Mouse (Mus musculus): ENCODE results near the gene Galnt13.
"Not testable (repeated sequence)": the region's sequence is repeated elsewhere in the genome, so short reads cannot be mapped to it uniquely, and the experiment has no call there.

Gene Galnt13

DNA sequence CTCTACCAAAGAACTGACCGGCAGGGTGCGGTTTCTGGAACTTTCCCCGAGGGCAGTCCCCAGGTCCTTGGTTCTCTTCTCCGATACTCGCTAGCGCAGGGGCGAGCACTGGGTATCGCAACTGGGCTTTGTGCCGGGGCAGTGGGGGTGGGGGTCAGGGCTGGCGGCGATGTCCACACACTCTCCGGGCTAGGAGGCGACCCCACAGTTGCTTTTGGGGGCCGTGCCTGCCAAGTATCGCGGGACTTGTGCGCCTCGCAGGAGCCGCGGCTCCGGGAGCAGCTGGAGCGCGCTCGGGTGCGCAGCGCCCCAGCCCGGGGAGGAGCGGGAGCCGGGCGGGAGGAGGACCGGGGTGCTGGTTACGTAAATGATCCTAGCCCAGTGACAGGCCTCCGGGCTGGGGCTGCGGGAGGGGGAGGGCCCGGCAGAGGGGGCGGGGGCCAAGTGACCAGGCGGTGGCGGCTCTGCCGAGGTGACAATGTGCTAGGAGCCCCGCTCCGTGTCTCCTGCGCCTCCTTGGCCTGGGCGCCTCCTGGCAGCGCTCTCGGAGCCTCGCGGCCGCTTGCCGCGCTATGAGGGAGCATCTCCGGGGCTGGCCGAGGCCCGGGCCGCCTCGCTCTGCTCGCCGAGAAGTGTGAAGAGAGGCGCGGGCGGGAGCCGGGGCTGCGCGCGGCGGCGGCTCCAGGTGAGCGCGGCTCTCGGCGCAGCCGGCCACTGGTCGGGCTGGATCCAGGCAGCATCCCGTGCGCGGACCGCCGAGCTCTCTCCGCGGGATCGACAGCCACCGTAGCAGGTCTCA, at the start of gene Galnt13:
TSS of gene Galnt13 (plus strand) at position 381 of the 799 bp plus-strand sequence.
- DNase-seq (ENCODE audit: low spot score in 2 of 2) = no peak

DNA sequence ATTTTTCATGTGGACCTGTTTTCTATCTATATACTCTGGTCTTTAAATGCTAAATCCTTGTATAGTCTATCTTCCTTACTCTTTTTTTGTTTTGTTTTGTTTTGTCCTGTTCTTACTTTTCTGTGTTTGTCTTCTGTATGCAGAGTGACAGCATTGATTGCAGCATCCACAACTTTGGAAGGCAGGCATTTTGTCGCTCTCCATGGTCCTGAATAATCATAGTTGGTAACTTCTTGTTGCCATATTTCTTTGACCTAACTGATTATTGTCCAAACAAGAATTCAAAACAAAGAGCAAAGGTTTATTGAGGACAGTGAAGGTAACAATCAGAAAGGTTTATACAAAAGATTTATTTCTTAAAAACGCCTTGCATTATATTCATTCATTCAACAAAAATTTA, 5.1 kb upstream of the Galnt13 start:
- no peak for DNase-seq (ENCODE audit: low spot score in 2 of 2)

DNA sequence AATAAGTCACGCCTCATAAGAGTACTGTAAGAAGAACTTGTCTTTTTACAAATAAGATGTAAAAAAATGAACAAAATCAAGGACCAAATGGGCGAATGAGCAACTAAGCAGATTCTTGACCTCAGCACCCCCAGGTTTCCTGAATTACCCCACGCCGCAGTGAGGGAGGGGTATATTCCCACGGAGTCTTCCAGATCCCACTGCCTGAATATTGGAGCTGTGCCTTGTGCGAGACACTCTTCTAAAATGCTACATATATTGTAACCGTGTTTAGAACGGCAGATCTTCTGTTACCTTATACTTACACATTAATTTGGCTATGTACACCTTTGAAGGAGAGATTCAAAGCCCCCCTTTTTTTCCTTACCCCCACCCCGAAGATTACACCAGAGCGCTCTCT, 737 bp upstream of the Galnt13 start:
- no peak for DNase-seq (ENCODE audit: low spot score in 2 of 2)

DNA sequence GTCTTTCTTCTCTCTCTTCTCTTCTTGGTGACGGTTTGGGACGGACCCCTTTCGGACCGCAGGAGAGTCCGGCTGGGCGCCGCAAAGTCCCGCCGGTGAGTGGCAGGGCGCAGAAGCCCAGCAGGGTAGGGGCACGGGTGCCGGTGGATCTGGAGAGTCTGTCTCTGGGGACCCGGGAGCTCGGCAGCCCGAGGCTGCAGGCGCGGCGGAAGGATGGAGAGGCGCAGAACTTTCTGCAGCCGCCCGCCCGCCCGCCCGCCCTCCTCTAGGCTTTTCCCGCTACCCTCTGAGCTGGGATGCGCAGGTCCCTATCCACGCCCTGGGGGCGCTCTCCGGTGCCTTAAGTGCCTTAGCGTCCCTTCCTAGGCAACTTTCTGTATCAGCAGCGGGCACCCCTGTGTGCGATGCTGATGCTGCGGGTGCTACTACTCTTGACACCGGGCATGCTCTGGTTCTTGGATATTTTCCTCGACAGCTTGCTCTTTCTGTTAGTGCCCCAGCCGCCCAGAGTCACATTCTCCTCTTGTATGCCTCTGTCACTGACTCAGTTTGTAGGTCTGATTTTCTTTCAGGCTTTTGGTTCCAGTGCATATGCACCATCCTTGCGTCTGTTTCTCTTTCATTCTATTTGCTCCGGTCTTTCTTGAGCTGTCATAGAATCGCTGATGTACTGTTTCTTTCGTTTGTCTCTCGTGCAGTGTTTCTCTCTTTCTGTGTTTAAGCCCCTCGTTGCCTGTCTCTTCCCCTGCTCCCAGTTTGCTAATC, 801 bp downstream of the Galnt13 start:
- DNase-seq (ENCODE audit: low spot score in 2 of 2) = peak in 1 of 2 experiments; percentile 59

DNA sequence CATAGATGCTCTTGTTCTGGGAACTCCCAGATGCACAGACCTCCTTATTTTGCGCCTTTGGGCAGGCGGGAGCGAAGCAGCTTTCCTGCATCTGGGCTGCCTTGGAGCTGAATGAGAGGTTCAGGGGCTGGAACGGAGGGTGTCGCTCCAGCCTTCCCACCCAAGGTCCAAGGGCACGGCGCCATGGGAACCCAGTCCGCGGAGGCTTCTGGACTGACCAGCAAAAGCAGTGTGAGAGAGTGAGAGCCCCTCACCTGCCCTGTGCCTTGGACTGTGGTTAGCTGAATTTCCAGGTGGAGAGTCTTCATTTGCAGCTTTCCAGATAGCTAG, 1.3 kb downstream of the Galnt13 start:
- no peak for DNase-seq (ENCODE audit: low spot score in 2 of 2)

DNA sequence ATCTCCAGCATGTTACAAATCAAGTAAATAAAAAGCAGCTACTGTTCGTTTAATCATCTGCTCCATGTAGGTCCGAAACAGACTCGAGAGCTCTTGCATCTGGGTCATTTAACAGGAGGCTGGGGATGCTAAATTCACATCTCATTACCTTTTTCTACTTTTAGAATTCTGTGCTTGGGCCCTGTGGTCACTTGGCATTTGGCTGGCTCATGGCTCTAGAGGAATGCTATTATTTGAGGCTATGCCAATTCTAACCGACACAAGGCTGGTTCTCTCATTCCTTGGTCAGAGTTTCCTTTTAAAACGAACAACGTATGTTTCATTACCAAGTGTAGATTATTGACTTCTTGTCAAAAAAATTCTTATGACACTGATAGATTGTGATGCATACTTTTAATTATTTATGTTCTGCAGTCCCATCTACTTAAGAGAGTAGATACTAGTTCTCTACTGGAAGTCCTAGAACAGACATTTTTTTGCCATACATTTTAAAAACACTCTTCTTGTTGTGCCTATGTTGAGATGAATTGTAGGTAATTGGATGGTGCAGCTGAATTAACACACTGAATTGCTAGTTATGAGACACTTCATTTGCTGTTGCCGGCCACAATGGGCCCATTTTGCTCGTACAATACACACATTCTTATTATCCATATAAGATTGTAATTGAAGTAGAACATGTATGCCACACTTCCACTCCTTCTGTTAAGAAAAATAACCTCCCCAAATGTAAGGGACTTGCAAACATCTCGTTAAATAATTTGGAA, 6.8 kb downstream of the Galnt13 start:
- DNase-seq (ENCODE audit: low spot score in 2 of 2) = no peak

DNA sequence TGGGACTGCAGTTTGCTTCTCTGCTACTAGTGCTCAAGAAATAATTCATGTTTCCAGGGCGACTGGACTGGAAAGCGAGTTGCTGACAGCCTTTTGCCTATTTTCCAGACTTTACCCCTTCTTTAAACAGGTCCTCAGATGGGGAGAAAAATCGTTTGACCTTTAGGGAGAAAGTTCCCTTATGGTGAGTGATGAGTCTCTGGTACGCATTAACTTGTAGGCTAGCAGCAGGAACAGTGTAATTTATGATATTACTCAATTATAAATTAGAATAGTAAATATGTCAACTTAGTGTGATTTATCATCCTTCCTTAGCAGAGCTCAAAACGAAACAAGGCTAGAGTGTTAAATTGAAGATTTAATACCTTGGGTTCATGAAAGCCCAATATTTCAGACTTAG, 47.3 kb downstream of the Galnt13 start:
- DNase-seq (ENCODE audit: low spot score in 2 of 2) = no peak

DNA sequence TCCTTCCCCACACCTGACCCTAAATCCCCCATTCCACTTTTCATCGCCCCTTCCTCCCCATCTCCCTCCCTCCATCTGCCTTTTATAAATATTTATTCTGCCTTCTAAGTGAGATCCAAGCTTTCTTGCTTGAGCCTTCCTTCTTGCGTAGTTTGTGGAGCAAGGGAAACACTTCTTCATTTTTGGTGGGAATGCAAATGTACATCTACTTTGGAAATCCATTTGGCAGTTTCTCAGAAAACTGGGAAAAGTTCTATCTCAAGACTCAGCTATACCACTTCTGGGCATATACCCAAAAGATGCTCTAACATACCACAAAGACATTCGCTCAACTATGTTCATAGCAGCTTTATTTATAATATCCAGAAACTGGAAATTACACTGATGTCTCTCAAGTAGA, 86.9 kb downstream of the Galnt13 start:
- DNase-seq (ENCODE audit: low spot score in 2 of 2) = no peak

DNA sequence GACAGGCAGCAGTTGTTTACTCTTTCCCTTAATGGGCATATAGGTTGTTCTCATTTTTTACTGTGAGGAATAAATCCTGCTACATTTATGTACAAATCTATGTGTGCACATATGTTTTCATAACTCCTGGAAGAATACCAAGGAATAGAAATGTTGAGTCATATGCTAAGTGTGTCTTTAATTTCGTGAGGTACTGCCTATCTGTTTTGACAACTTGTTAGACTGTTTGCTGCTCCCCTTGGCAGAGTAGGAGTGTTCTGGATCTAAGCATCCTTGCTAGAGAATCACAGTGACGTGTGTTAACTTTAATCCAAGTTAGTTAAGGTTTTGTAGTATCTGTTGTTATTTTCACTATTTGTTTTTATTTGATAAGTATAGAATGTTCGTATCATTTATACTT, 91.0 kb downstream of the Galnt13 start:
- DNase-seq (ENCODE audit: low spot score in 2 of 2) = no peak

DNA sequence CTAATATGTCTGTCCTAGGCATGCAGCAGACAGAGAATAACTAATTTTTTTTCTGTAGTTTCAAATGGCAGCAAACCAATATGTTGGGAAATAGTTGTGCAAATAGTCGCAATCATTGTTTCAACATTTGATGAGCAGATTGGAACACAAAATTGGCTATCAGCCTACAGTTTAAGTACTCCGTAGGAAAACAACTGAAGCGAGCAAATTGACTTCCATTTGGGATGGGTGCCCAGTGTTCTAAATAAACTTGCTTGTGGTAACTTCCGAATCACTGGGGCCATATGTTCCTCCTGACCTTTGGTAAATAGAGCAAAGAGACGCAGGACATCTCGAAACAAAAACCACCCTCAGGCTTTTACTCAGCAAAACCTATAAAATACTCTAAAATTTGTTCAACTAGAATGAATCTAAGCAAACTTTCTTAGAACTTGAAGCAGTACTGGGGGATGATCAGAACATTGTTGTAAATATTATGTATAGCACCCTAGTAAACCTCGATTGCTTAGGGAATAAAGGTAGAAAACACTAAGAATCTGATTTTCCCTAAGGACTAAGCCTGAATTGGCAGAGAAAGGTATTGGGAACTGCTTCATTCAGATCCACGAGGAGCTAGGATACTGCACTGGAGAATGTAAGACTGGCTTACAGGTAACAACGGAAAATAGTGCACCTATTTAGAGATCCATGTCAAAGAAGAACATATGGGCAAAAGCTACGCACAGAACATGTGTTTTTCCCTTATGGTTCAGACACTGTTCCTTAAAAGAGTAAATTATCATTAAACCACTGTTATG, 122.4 kb downstream of the Galnt13 start:
- DNase-seq (ENCODE audit: low spot score in 2 of 2) = no peak

DNA sequence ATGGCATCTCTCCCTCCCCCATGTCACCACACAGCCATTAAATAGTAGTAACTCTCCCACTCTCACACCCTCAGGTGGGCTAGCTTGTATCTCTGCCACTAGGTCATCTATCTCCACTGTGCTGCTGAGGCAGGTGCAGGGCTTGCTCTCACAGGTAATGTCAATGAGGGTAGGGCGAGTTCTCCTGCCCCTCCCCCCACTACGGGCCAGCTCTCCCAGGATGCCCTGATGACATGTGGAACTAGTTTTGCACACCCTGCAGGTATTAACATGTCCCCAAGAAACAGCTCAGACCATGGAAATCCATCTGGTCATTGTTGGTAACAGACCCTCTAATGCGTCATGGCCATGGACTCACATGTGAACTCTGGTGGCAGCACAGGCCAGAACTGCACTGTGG, 129.0 kb downstream of the Galnt13 start:
- no peak for DNase-seq (ENCODE audit: low spot score in 2 of 2)

DNA sequence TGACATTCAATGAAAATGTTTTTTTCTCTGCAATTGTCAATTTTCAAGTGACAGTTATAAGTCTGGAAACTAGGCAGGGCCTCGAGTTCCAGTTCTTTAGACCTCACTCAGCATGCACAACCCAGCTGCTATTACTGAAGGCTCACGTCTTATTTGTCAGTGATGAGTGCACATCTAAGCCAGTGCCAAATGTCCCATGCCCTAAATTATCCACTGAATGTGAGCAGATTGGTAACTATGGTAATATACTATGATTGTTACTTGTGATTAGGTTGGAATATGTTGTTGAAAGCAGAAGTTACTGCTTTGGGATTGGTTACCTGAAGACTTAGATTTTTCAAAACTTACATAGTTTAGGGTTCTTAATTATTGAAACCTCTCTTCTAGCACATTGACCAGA, 131.1 kb downstream of the Galnt13 start:
- no peak for DNase-seq (ENCODE audit: low spot score in 2 of 2)

DNA sequence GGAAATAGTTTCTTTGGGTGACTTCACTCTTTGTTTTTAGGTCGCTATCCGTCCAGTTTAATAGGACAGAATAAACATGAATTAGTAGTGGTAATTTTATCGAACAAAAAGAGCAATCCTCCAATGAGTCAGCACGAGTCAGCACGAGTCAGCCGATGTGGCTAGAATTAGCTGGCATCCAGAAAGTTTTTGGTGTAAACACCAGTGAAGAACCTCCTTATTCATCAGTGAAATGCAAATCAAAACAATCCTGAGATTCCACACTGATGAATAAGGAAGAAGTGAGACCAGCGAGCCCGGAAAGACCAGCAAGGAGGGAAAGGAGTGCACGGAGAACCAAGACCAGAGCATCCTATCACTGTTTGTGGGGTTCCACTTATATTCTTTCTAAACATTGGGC, 131.5 kb downstream of the Galnt13 start:
- no peak for DNase-seq (ENCODE audit: low spot score in 2 of 2)

DNA sequence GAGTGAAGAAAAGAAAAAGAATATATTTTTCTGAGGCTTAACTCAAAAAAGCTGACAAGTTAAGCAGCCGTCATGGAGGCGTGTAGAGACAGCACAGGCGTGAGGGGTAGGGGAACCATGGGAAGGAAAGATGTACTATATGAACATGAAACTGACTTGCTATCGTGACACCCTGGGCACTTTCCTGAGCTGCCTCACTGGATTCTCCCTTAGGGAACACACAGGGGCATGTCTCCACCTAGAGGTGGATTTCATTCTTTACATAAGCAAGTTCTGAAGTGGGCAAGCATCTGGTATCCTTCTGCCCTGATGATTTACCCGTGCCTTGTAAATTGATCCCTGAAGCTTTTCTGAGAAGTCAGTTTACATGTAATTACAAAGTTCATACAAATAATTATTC, 277.7 kb downstream of the Galnt13 start:
- DNase-seq (ENCODE audit: low spot score in 2 of 2) = not testable (repeated sequence)

DNA sequence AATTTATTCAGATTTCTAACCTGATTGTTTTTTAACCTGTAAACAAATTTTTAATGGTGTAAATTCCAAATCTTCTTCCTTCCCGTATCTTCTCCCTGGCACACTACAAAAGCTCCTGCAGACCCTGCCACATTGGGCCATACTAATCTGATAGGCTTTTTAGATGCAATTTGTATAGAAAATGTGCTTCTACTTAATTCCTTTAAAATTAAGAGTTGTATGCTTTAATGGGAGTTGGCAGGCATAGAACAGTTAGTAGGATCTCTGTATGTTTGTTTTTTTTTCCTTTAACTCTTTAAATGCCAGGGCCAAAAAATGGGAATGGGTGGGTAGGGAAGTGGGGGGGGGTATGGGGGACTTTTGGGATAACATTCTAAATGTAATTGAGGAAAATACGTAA, 315.1 kb downstream of the Galnt13 start:
- no peak for DNase-seq (ENCODE audit: low spot score in 2 of 2)

DNA sequence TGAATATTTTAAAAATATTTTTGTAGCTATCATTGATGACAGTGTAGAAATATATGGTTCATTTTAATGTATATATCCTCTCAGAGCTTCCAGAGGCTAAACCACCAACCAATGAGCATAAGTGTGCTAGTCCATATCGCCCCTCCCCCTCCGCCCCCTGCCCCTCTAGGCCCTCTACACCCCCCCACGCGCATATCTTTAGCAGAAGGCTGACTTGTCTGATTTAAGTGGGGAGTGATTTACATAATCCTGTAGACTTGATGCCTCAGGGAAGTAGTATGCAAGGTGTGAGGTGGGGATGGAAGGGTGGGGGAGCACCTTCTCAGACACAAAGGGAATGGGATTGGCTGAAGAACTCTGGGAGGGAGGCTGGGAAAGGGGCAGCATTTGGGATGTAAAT, 323.7 kb downstream of the Galnt13 start:
- DNase-seq (ENCODE audit: low spot score in 2 of 2) = no peak

DNA sequence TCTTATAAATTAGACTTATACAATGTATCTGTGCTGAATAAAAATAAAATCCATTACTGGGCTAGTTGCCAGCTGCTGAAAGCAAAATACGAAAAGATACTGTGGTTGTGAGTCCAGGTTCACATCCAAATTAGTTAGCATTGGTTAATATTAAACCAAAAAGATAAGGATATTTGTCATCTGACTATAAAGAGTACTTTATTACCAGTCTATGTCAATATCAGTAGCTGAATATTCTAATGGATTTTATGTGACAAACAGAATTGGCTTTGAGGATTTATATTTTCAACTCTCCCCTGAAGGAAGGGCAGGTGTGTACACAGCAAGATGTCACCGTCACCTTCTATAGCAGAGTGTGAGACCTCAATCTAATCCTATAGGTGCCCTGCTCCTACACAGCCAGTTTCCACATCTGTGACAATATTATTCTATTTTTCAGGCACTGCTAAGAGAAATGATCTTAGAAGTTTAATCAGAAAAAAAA, 342.7 kb downstream of the Galnt13 start:
- DNase-seq (ENCODE audit: low spot score in 2 of 2) = no peak

DNA sequence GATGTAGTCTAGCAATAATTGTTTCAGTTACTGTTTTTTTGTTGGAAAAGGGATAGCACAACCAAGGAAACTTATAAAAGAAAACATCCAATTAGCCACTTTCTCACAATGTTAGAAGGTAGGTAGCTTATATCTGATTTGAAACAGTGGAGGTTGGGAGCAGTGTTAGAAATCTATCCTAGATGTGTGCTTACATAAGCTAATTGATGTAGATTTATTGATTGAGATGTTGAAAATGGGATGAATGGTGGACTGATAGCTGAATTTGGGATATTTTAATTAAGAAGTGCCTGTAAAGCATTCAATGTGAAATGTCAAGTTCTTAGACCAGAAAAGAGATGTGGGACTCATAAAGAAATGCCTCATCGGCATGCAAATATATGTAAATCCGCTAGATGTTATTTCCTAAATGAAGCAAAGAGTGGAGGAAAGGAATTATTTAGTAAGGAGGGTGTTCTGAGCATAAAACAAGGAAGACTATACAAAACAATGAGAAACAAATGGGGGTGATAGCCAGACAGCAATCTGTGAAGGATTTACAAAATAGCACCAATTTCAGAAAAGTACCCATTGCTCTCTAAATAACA, 377.6 kb downstream of the Galnt13 start:
- DNase-seq (ENCODE audit: low spot score in 2 of 2) = no peak

DNA sequence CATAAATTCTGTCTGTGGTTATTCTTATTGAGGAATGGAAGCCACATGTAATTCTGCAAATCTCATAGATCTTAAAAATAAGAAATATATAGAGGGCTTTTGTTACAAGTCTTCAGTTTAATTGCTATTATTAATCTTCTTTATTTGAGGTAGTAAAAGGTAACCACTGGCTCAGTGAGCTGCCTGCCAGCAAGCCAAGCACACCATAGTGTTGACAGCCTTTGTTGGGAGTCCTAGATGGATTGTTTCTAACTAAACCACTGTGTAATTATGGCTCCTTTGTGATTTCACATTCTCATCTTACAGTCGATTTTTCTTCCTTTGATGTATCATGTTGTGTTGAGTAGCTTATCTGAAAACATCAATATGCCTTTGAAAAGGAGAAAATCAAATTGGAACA, 405.1 kb downstream of the Galnt13 start:
- DNase-seq (ENCODE audit: low spot score in 2 of 2) = no peak

DNA sequence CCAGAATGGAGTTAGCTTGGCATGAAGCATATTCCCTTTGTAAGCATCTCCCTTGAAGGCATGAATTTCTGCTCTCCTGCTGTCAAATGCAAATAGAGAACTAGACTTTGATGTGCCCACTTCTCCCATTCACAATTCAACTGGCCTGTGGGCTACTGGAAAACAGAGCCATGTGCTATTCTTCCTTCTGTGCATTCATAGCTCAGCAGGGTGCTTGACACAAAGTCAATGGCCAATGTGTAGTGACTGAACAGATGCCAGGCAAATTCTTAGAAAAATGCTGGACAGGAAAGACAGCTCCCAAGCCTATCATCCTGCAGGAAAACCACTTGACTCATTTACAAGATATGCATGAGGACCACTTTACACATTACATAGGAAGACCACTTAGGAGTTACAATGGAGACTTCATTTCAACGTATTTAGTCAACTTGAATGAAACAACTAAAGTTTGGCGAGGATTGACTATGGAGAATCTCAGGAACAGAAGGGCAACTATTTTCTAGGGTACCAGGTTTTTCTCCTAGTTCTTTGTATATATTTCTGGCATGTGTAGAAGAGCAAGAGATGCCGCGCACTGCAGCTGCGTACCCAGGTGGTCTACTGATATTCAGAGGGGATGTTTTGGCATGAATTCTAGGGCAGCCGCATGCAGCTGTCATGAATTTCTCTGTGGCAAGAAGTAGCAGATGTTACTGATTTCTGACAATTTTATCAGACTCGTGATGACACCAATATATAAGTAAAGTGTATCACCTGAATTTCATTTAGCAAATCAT, 470.4 kb downstream of the Galnt13 start:
- DNase-seq (ENCODE audit: low spot score in 2 of 2) = no peak
